Mouse (Mus musculus) CH12.LX (cell line): Measurements from ENCODE around the gene Shbg.

ENCODE experiments used
- CTCF ChIP-seq, 2 experiments: IDR thresholded peaks in 1 of 2; conservative IDR thresholded peaks in 1 of 2; 2 replicates each; pipeline ENCODE4 v1.5.1; 2011 to 2012; ENCODE audit warnings: low read depth in 2 of 2, low read length in 2 of 2, improper control_type of control experiment in 1 of 2, inconsistent platforms in 1 of 2, mild to moderate bottlenecking in 1 of 2, moderate library complexity in 1 of 2
- E2F4 ChIP-seq: IDR thresholded peaks from 2 replicates; pipeline ENCODE4 v1.6.1; 2011; ENCODE audit warnings: low read depth, low read length, improper control_type of control experiment; ENCODE audit not compliant: insufficient replicate concordance
- ETS1 ChIP-seq: conservative IDR thresholded peaks from 2 replicates; pipeline ENCODE4 v1.6.1; 2012; ENCODE audit warnings: low read depth, mild to moderate bottlenecking, inconsistent platforms, low read length, improper control_type of control experiment, moderate library complexity
- HCFC1 ChIP-seq: IDR thresholded peaks from 2 replicates; pipeline ENCODE4 v1.6.1; 2012; ENCODE audit warnings: low read depth, mild to moderate bottlenecking, inconsistent platforms, low read length, improper control_type of control experiment
- IRF4 ChIP-seq: IDR thresholded peaks from 2 replicates; pipeline ENCODE4 v1.6.1; 2014; ENCODE audit warnings: low read depth, mild to moderate bottlenecking, inconsistent platforms, low read length, improper control_type of control experiment
- MAX ChIP-seq: IDR thresholded peaks from 2 replicates; pipeline ENCODE4 v1.6.1; 2011; ENCODE audit warnings: low read length, improper control_type of control experiment
- TCF12 ChIP-seq: IDR thresholded peaks from 2 replicates; pipeline ENCODE4 v1.6.1; 2014; ENCODE audit warnings: low read depth, mild to moderate bottlenecking, inconsistent platforms, low read length, improper control_type of control experiment
- UBTF ChIP-seq: IDR thresholded peaks from 2 replicates; pipeline ENCODE4 v1.6.1; 2012; ENCODE audit warnings: low read depth, mild to moderate bottlenecking, inconsistent platforms, low read length, improper control_type of control experiment, moderate library complexity
- ZMIZ1 ChIP-seq: IDR thresholded peaks from 2 replicates; pipeline ENCODE4 v1.6.1; 2012; ENCODE audit warnings: low read depth, mild to moderate bottlenecking, inconsistent platforms, low read length, improper control_type of control experiment

- TF ChIP-seq ZMIZ1 (no peak), HCFC1 (no peak), TCF12 (no peak), E2F4 (no peak), CTCF (conservative IDR thresholded peaks at IDR 0.05 in 1 of 2, IDR thresholded peaks at IDR 0.05 in 1 of 2; ENCODE audit: low read depth in 2 of 2, low read length in 2 of 2) (no peak), MAX (no peak), IRF4 (no peak), UBTF (no peak), ETS1 (no peak)
Observed at GRCm38 (mm10) chr11:69608525-69608924, 9.2 kb downstream of the Shbg start.
